Mouse (Mus musculus): Measurements from ENCODE around the gene Cyb5b.

GRCm38 (mm10) chr8:107156816-107157215 is 6.4 kb downstream of the Cyb5b start:
- no peak for TF ChIP-seq CTCF (IDR thresholded peaks at IDR 0.05; ENCODE audit: low read depth)
- TF ChIP-seq EP300 (IDR thresholded peaks at IDR 0.05; ENCODE audit: low read depth): no peak

Data from heart, postnatal 0 days (tissue).